Mouse (Mus musculus) spleen, adult 2 months (tissue): Measurements from ENCODE around the gene Ccdc141.

Experiments
- CTCF ChIP-seq: fragments of 200-500 bp; IDR thresholded peaks from 2 replicates; pipeline ENCODE4 v1.5.1; 2011; ENCODE audit warnings: mild to moderate bottlenecking, inconsistent platforms; ENCODE audit not compliant: insufficient read depth, insufficient read length, insufficient replicate concordance; ENCODE audit errors: extremely low read depth
- POLR2A ChIP-seq: fragments of 200-500 bp; IDR thresholded peaks from 2 replicates; pipeline ENCODE4 v1.6.1; 2011; ENCODE audit warnings: low read depth, low read length, inconsistent platforms

DNA sequence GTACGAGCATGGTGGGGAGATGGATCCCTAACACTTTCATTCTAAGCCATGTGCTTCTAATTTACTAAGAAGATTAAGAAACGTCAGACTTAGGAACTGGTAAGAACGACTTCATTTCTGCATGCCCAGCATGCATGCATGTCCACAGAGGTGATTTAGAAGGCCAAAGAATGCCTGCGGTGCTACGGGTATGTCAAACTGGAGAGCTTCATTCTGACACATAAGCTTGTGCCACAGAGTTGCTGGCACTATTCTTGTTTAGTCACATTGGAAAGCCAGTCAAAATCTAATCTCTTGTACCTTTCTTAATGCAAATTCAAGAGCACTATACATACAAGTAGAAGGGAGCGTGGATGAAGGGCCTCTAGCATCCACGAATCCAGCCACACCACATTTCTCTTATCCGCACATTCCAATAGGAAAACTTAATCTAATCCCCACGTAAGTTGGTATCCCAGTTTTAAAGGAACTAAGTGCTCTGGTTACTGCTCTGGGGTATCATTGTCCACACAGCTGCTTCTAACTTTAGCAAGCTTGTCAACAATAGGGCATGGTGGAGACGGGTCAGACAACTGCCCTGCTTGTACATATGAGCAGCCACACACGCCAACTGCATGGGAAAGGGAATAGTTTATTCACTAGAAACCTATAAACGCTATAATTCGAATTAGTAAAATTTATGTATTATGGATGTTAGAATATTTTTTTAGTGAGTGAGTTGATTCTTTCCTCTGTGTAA lies 136.9 kb downstream of the Ccdc141 start:
- TF ChIP-seq POLR2A: no peak
- TF ChIP-seq CTCF: no peak
